Mouse (Mus musculus) myocyte (in vitro differentiated cells): ENCODE measurements at regions not wholly inside any gene's neighbourhood (a gene's known extent, or its start where the extent isn't known, plus 50 kb on each side); places are given as distances from the start of the nearest gene placed in this dataset.

Experiments
- MAX ChIP-seq: IDR thresholded peaks from one replicate; pipeline ENCODE4 v1.6.1; 2011; ENCODE audit warnings: low read depth, mild to moderate bottlenecking, control low read depth
- POLR2AphosphoS2 ChIP-seq: IDR thresholded peaks from one replicate; pipeline ENCODE4 v1.6.1; 2011; ENCODE audit warnings: low read depth, control low read depth; ENCODE audit not compliant: insufficient read length

DNA sequence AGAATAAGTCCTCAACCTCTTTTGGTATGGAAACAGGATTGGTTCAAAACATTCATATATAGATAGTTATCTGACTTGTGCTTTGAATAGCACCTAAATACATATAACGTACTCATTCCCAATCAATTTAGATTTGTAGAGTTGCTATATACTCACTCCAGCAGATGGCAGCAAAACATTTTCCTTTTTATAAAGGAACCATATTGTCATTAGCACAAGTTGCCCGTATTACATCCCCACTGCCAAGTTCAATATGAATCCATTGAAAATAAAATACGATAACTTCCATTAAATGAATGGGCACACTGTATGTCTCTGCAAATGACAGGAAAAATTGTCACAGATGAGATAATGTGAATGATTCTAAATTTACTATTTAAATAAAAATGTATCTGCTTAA, 673.8 kb downstream of the Kcnj3 start:
- TF ChIP-seq POLR2AphosphoS2 (no peak), MAX (no peak)
